Mouse (Mus musculus) lung, postnatal 4 days (tissue): ENCODE measurements around the gene Fam114a1.

Experiments
- DNase-seq, 2 experiments: peaks; one replicate each; pipeline ENCODE4 v3.0.0; 2021

Gene Fam114a1

GRCm38 (mm10) chr5:65006011-65006491 lies 36.2 kb downstream of the Fam114a1 start:
- DNase-seq: no peak

- DNase-seq: no peak
These were observed 42.2 kb downstream of the Fam114a1 start for GRCm38 (mm10) chr5:65011901-65012573.

DNA sequence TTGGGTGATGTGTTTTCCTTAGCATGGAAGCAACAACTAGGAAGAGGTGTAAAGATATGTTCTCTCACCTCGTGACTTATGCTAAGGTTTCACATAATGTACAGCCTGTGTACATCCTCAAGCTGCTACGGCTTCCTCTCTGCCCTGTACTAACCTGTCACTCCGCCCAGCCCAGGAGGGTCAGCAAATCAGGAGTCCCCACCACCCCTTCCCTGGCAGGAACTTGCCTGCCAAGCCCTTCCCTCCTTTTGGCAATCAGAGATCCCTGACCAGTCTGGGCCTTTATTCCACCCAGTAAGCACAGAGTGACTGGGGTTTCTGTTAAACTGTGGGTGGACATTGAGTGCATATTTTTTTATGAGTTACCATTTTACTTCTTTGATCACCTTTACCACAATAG lies 45.6 kb downstream of the Fam114a1 start:
- DNase-seq: no peak

- DNase-seq: no peak
These were observed 49.2 kb downstream of the Fam114a1 start for GRCm38 (mm10) chr5:65019109-65019508.

DNA sequence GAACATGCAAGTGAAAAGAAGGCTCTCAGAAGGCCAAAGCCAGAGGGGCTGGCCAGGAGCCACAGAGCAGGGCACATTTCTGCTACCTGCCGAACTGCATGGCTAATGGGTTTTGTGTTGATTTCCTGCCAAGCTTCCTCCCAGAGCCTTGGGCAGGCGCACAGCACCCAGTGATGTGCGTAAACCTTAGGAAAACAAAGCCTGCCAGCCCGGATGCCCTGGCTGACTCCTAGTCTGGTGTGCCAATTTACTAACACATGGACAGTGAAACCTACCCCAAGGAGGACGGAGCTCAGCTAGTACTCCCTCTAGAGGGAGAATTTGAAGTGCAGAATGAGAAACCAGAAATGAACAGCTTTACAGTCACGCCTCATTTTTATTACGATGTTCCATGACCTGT lies 50.0 kb downstream of the Fam114a1 start:
- DNase-seq: peak; percentile 57 to 74

- DNase-seq: no peak
These were observed 52.1 kb downstream of the Fam114a1 start for GRCm38 (mm10) chr5:65022006-65022405.

GRCm38 (mm10) chr5:65024641-65025040 lies 54.8 kb downstream of the Fam114a1 start:
- no peak for DNase-seq

- peak in 1 of 2 experiments; percentile 46 for DNase-seq
These were observed 56.0 kb downstream of the Fam114a1 start for GRCm38 (mm10) chr5:65025916-65026315.

GRCm38 (mm10) chr5:65026776-65027175 lies 56.9 kb downstream of the Fam114a1 start:
- DNase-seq: no peak

- DNase-seq: no peak
These were observed 58.1 kb downstream of the Fam114a1 start for GRCm38 (mm10) chr5:65028019-65028418.

DNA sequence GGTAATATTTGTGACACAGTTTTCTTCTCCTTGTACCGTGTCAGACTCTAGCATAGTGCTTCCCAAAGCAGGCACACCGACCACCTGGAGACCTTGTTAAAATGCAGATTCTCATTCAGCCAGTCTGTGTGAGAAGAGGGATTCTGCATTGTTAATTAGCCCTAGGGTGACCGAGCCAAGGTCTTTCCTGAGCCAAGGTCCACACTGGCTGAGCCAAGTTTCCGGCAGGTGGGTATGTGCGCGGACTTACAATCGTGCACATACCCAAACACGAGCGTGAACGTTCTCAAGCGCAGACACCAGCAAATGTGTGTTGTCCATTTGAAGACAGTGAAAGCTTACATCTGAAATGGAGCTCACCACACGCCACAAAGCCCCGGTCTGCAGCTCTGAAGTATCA lies 66.7 kb downstream of the Fam114a1 start:
- DNase-seq: no peak

DNA sequence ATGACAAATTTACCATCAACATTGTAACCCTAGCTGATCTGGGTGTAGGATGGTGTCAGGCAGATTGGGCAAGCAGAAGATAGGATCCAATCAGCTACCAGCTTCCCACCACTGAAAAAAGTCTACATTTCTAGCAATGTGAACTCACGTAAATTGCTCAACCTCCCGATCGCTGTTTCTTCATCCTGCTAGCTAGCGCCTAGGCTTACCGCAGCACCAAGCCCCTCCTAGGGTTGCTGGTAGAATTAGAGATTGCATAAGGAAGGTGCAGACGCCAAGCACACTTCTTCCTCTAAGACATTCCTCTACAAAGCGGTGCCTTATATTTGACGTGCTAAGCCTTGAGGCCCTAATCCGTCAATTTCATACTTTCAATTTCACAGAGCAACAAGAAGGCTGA lies 68.4 kb downstream of the Fam114a1 start:
- peak in 1 of 2 experiments; percentile 35 for DNase-seq

DNA sequence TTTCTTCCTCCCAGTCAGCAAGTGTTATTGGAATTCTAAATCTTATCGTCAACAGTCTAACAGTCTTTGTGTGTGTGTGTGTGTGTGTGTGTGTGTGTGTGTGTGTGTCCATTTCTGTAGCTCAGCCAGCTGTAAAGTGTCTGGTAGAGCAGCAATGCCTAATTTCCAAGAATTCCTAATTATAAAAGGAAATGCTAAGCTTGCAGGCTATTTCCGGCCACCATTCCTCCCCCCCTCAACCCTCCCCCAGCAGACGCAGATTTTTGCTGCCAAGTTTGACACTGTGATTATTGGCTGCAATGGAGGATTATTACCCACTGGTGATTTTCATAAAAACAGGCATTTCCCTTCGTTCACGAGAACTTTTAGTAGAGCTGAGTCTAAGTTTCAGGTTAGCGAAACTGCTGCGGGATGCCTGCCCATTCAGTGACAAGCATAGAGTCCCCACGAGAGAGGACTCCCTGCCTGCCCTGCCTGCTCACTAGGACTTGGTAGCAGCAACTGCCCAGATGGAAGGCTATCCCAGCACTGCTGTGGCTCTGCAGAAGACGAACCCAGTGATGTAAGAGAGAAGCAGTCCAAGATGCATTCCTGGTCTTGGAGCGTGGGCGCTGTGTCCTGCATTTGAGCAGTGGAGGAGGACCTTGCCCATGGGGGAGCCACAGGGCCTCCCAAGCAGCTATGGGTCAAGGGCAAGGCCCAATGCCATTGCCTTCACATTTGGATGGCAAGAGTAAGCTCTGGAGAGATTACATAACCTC lies 69.1 kb downstream of the Fam114a1 start:
- peak; percentile 48 to 73 for DNase-seq

DNA sequence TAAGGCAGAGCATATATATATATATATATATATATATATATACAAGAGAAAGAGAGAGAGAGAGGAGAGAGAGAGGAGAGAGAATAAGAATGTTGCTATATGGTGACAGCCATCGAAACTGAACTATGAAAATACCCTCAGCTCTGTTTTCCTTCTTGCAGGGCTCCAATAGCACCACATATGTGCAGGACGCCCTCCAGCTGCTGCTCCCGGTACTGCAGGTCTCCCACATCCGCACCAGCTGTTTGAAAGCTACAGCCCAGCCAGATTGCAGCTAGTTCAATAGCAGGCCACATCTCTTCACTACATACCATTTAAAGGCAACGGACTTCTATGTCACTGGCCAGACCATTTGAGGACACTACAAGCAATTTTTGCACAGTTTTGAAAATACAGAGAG lies 70.6 kb downstream of the Fam114a1 start:
- peak in 1 of 2 experiments; percentile 39 for DNase-seq

GRCm38 (mm10) chr5:65043407-65043895 lies 73.6 kb downstream of the Fam114a1 start:
- no peak for DNase-seq

DNA sequence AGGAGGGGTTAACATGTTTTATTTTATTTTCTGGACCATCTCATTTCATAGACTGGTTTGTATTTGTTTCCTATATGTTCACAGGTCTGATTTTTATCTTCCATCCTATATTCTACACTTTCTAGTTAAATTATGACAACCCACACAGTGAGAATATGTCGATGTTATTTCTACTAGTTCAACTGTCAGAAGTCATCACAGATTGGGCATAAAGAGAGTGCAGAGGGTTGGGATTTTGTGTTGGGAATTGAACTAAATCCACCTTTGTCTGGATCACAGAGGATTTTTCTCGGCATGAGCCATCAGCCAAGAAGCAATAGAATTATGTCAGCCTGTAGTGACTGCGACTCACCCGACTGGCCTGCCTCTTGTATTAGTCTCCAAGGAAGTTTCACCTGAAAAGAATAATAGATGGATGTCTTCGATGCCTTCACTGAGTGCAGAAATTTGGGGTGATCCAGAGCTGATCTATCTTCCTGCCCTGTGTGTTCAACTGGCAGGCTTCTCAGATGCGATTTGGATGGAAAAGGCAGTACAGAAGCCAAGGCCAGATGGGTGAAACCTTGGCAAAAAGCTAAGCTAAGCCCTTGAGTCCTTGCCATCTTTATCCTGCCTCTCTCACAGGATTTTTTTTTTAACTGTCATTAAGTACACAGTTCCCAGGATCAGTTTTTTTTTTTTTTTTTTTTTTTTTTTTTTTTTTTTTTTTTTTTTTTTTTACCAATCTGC lies 75.9 kb downstream of the Fam114a1 start:
- no peak for DNase-seq

- DNase-seq: no peak
These were observed 76.8 kb downstream of the Fam114a1 start for GRCm38 (mm10) chr5:65046442-65047284.

GRCm38 (mm10) chr5:65047285-65047855 lies 77.5 kb downstream of the Fam114a1 start:
- no peak for DNase-seq

- no peak for DNase-seq
These were observed 80.0 kb downstream of the Fam114a1 start for GRCm38 (mm10) chr5:65049880-65050279.

DNA sequence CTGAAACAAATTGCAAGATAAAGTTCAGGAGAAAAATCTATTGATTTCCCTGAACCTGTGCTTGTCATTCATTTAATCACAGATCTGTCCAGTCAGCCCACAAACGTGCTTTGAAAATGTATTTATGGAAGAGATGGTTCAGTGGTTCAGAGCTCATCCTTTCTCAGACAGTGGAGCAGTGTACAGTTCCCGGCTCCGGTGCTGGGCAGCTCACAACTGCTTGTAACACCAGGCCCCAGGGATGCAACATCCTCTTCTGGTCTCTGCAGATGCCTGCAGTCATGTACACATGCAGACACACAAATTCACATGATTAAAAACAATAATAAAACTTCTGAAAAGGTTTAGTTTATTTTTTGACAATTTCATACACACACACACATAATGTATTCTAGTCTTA lies 81.6 kb downstream of the Fam114a1 start:
- DNase-seq: no peak

- DNase-seq: no peak
These were observed 87.7 kb downstream of the Fam114a1 start for GRCm38 (mm10) chr5:65057596-65057995.

DNA sequence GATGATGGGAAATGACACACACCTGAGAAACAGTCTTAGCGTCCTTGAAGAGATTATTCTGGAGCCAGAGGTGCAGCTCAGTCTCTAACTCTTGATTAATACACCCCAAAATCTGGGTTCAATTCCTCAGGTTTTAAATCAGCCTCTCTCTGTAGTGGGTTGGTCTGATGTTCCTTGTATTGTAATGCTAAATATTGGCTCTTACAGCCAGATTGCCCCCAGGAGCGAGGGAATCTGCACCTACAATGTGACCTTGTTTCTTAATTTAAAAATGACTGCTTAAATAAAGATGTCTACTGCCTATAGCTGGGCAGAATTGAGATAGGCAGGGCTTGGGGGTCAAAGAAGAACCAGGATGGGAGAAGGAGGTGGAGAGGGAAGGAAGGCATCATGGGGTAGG lies 89.9 kb downstream of the Fam114a1 start:
- no peak for DNase-seq
